Mouse (Mus musculus) midbrain, embryonic 11.5 days (tissue): ENCODE data around the gene Htt. TPM values are rescaled to one million over a fixed set of nuclear protein-coding genes. Genes with fewer than 3 reads are reported as not detected.

Experiments
- ATAC-seq: fragments of 200-750 bp; cut with Nextera tagmentation; 2 replicates; pipeline ENCODE4 v1.8.0; 2017; ENCODE audit warnings: moderate TSS enrichment, moderate library complexity; ENCODE audit not compliant: low FRiP score
- DNase-seq: peaks from one replicate; pipeline ENCODE4 v3.0.0; 2015; ENCODE audit warnings: low spot score; ENCODE audit errors: missing footprints
- H3K27ac ChIP-seq: fragments of 300-500 bp; sonication (generic); 2 replicates; pipeline ENCODE4 v1.5.1; 2014; ENCODE audit warnings: low read depth, low read length
- H3K27me3 ChIP-seq: fragments of 300-500 bp; sonication (generic); 2 replicates; pipeline ENCODE4 v1.6.1; 2014; ENCODE audit warnings: mild to moderate bottlenecking, low read length, moderate library complexity, mixed read lengths; ENCODE audit not compliant: control insufficient read depth, insufficient read depth
- H3K36me3 ChIP-seq: fragments of 300-500 bp; sonication (generic); 2 replicates; pipeline ENCODE4 v1.6.1; 2014; ENCODE audit warnings: mild to moderate bottlenecking, low read length, moderate library complexity, mixed read lengths; ENCODE audit not compliant: control insufficient read depth, insufficient read depth
- H3K4me1 ChIP-seq: fragments of 300-500 bp; sonication (generic); 2 replicates; pipeline ENCODE4 v1.6.1; 2014; ENCODE audit warnings: low read length; ENCODE audit not compliant: control insufficient read depth, insufficient read depth
- H3K4me2 ChIP-seq: fragments of 300-500 bp; sonication (generic); 2 replicates; pipeline ENCODE4 v1.6.1; 2014; ENCODE audit warnings: mild to moderate bottlenecking, moderate library complexity
- H3K4me3 ChIP-seq: fragments of 300-500 bp; sonication (generic); 2 replicates; pipeline ENCODE4 v1.5.1; 2014; ENCODE audit warnings: low read depth, low read length
- H3K9ac ChIP-seq: fragments of 300-500 bp; sonication (generic); 2 replicates; pipeline ENCODE4 v1.6.1; 2014; ENCODE audit warnings: low read length
- H3K9me3 ChIP-seq: fragments of 300-500 bp; sonication (generic); 2 replicates; pipeline ENCODE4 v1.6.1; 2016; ENCODE audit warnings: low read length; ENCODE audit not compliant: control insufficient read depth
- WGBS: fragments of 180-500 bp; shearing (Covaris S2); extraction: QIAGEN DNeasy Blood & Tissue Kit; methylation state at CpG from one replicate; pipeline ENCODE4 v1.1.7; 2014; 5-methylcytosine and 5-hydroxymethylcytosine counted together
- microRNA counts: library from miRNA; unstranded; fragments of <30 nt; microRNA quantifications from one replicate; lab custom pipeline; 2015
- microRNA-seq: library from miRNA; unstranded; fragments of <30 nt; microRNA quantifications from one replicate; pipeline ENCODE4, GENCODE M21; 2017
- polyA plus RNA-seq: library from polyadenylated mRNA; unstranded; fragments of >200 nt; fragmentation: Nextera tagmentation; extraction: Ambion mirVana; gene quantifications from 2 replicates; pipeline ENCODE4 v1.2.1, GENCODE M21; 2014

Htt gene
- polyA plus RNA-seq, 1 experiment from 2014 or later: 13.4 TPM

DNA sequence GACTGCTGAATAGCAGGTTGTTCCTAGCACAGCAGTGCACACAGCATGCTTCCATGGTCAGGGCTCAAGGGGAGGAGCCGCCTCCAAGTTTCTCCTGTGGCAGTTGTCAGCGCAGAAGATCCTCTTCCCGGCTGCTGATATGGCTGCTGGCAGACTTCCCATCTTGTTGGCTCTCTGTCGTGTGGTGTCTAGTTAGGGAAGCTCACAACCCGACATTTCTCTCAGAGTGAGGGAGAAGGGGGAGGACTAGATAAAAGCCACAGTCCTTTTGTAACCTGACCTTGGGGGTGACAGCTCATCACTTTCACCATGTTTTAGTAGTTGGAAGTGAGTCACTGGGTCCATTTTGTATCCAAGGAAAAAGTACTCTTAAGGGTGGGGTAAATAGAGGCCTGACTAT is 194.1 kb downstream of the Htt start:
- DNase-seq (no peak), ATAC-seq (no peak)
- Histone ChIP-seq H3K27me3 (no peaks in the 10 kb centered on the region), H3K4me1 (peaks cover 35% of the 10 kb centered on the region), H3K4me3 (no peak overlapping the region), H3K9ac (no peak overlapping the region), H3K4me2 (no peak overlapping the region), H3K36me3 (peaks cover 3% of the 10 kb centered on the region; the same call in 1 of the 2 replicates), H3K27ac (no peak overlapping the region), H3K9me3 (peaks cover 3% of the 10 kb centered on the region)
- 71% methylated on average over 5 of the region's 5 CpGs for WGBS

GRCm38 (mm10) chr5:34956151-34956550 is 194.6 kb downstream of the Htt start:
- Histone ChIP-seq H3K9me3 (peaks cover 3% of the 10 kb centered on the region), H3K27me3 (no peaks in the 10 kb centered on the region), H3K36me3 (peaks cover 3% of the 10 kb centered on the region; the same call in 1 of the 2 replicates), H3K9ac (no peak overlapping the region), H3K4me1 (peaks cover 30% of the 10 kb centered on the region), H3K4me3 (no peak overlapping the region), H3K27ac (no peak overlapping the region), H3K4me2 (no peak overlapping the region)
- ATAC-seq (no peak), DNase-seq (no peak)
- WGBS: 79% methylated on average over 7 of the region's 7 CpGs

DNA sequence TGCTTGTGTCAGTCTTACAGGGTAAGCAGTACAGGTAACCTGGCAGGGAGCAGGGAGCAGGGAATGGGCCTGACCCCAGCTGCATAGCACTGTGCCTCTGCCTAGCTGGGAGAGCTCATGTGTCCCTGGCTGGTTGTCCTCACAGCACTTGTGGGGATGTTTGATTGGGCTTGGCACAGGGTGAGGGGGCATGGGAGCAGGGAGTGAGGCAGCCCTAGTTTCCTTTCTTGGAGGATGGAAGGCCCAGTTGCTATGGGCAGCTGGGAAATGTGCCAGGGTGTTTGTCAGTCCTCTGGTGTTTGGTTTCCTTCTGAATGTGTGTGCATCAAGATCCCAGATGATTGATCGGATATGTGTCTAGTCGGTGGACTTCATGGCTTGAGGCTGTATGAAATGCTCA is 195.5 kb downstream of the Htt start:
- H3K27me3 ChIP-seq: no peaks in the 10 kb centered on the region
- no peak overlapping the region for H3K4me2 ChIP-seq
- no peak overlapping the region for H3K4me3 ChIP-seq
- no peak for DNase-seq
- no peak for ATAC-seq
- 91% methylated on average over 2 of the region's 2 CpGs for WGBS
- H3K36me3 ChIP-seq: peaks cover 3% of the 10 kb centered on the region; the same call in 1 of the 2 replicates
- no peak overlapping the region for H3K9ac ChIP-seq
- H3K27ac ChIP-seq: no peak overlapping the region
- peaks cover 3% of the 10 kb centered on the region for H3K9me3 ChIP-seq
- peaks cover 28% of the 10 kb centered on the region for H3K4me1 ChIP-seq

- Histone ChIP-seq H3K27ac (no peak overlapping the region), H3K4me3 (no peak overlapping the region), H3K4me1 (peaks cover 12% of the 10 kb centered on the region), H3K27me3 (no peaks in the 10 kb centered on the region), H3K9ac (no peak overlapping the region), H3K4me2 (no peak overlapping the region), H3K9me3 (no peaks in the 10 kb centered on the region), H3K36me3 (peaks cover 6% of the 10 kb centered on the region; the same call in 1 of the 2 replicates)
- WGBS: 82% methylated on average over 1 of the region's 1 CpGs
- DNase-seq: no peak
- no peak for ATAC-seq
These were observed 198.5 kb downstream of the Htt start for GRCm38 (mm10) chr5:34960021-34960420.

MicroRNA genes within 50 kb of the gene (microRNA counts, 519-probe panel; counts per million panel counts)
- not detected for microRNA mmu-miR-467g (lab: Ali Mortazavi, UCI)

Small RNA genes lying within 50 kb of the gene (microRNA-seq; reads per million reads assigned to microRNA genes)
- gene Mir467g: not detected

Other genes starting within 250 kb of the Htt start
- gene Tnip2, start 247.7 kb upstream of the Htt start, polyA plus RNA-seq: 4.4 and 5.5 TPM in 2 replicates
- 7.0 and 12.4 TPM in 2 replicates for gene Sh3bp2, start 235.9 kb upstream of the Htt start, polyA plus RNA-seq
- 150 and 160 TPM in 2 replicates for gene Add1, start 188.1 kb upstream of the Htt start, polyA plus RNA-seq
- gene Mfsd10, start 124.5 kb upstream of the Htt start, polyA plus RNA-seq: 61.6 and 65.4 TPM in 2 replicates
- gene Nop14, start 101.6 kb upstream of the Htt start, polyA plus RNA-seq: 34.9 and 35.5 TPM in 2 replicates
- gene Grk4, start 101.4 kb upstream of the Htt start, polyA plus RNA-seq: 1.4 and 1.8 TPM in 2 replicates
- gene Msantd1, start 146.3 kb downstream of the Htt start, polyA plus RNA-seq: 1.3 and 1.6 TPM in 2 replicates
- 47.5 and 49.0 TPM in 2 replicates for gene Rgs12, start 187.7 kb downstream of the Htt start, polyA plus RNA-seq